Mouse (Mus musculus): ENCODE measurements around the gene Klk5.

DNA sequence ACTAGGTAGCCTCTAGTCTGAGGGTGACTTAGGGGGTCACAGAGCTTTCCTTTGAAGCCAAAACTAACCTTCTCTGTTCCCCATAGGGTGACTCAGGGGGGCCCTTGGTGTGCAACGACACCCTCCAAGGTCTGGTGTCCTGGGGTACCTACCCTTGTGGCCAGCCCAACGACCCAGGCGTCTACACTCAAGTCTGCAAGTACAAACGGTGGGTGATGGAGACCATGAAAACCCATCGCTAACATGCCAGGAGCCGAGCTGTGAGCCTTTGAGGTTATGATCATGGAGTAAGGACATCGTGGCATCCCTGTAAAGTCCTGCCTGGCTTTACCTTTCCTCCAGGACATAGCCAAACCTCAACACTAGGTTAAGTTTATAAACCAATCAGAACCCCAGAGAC, 26.6 kb upstream of the Klk5 start:
- no peak for TF ChIP-seq CTCF (IDR thresholded peaks at IDR 0.05; ENCODE audit: low read depth, low read length)
- no peak for TF ChIP-seq POLR2A (IDR thresholded peaks at IDR 0.05; ENCODE audit: insufficient read depth, low read length)
